Mouse (Mus musculus): ENCODE results near the gene Fgfr1op2.

Gene Fgfr1op2

GRCm38 (mm10) chr6:146642276-146643183 lies 65.5 kb downstream of the Fgfr1op2 start, which contains the start of the genes Med21 and Tm7sf3:
Med21 (plus strand) TSS chr6:146642547.
Tm7sf3 (minus strand) TSS chr6:146642824.
- DNase-seq (ENCODE audit: low read depth, low spot score), result peak; percentile 99

GRCm38 (mm10) chr6:146643184-146643570 lies 66.2 kb downstream of the Fgfr1op2 start:
- no peak for DNase-seq (ENCODE audit: low read depth, low spot score)

Data from mesoderm, embryonic 11.5 days (tissue).